Mouse (Mus musculus): Measurements from ENCODE around the gene Defb19. TPM values are rescaled to one million over a fixed set of nuclear protein-coding genes. Genes with fewer than 3 reads are reported as not detected.

The Defb19 gene
- polyA plus RNA-seq (2012; rRNA removed) = 2.3 and 2.9 TPM in 2 replicates

GRCm38 (mm10) chr2:152580107-152580506 lies at the start of gene Defb19:
Gene Defb19 (minus strand): TSS chr2:152580312.
- Histone ChIP-seq H3K4me1 (ENCODE audit: control insufficient read depth, insufficient read depth, low read length) (peaks cover 10% of the 10 kb centered on the region), H3K27ac (ENCODE audit: insufficient read depth, low read depth, low read length) (no peak within 1 kb of the TSS), H3K36me3 (ENCODE audit: control insufficient read depth, insufficient read depth, low read length) (no peaks in the 10 kb centered on the region), H3K4me3 (ENCODE audit: insufficient read depth, low read depth, low read length) (no peak within 1 kb of the TSS), H3K27me3 (replicated peaks; ENCODE audit: control insufficient read depth, insufficient read depth, low read length) (no peaks in the 10 kb centered on the region)
- 62% methylated on average over 7 of the region's 7 CpGs for WGBS
- peak; percentile 31 for DNase-seq
- TF ChIP-seq POLR2A (IDR thresholded peaks at IDR 0.05; ENCODE audit: low read depth, low read length) = no peak
- TF ChIP-seq CTCF (conservative IDR thresholded peaks at IDR 0.05; ENCODE audit: insufficient read depth, insufficient read length, low read depth, low read length) = no peak

- no peaks in the 10 kb centered on the region for H3K36me3 ChIP-seq (ENCODE audit: control insufficient read depth, insufficient read depth, low read length)
- WGBS = 76% methylated on average over 6 of the region's 6 CpGs
- H3K4me1 ChIP-seq (ENCODE audit: control insufficient read depth, insufficient read depth, low read length) = no peaks in the 10 kb centered on the region
- peak overlapping the region; percentile 48 for H3K27ac ChIP-seq (ENCODE audit: insufficient read depth, low read depth, low read length)
- TF ChIP-seq POLR2A (IDR thresholded peaks at IDR 0.05; ENCODE audit: low read depth, low read length) = no peak
- no peak for TF ChIP-seq CTCF (conservative IDR thresholded peaks at IDR 0.05; ENCODE audit: insufficient read depth, insufficient read length, low read depth, low read length)
- H3K27me3 ChIP-seq (replicated peaks; ENCODE audit: control insufficient read depth, insufficient read depth, low read length) = no peaks in the 10 kb centered on the region
- H3K4me3 ChIP-seq (ENCODE audit: insufficient read depth, low read depth, low read length) = peak overlapping the region; percentile 51; the same call in 1 of the 2 replicates
- no peak for DNase-seq
These were observed 49.8 kb upstream of the Defb19 start for GRCm38 (mm10) chr2:152629904-152630303.

GRCm38 (mm10) chr2:152629239-152629638 lies 49.1 kb upstream of the Defb19 start:
- H3K27me3 ChIP-seq (replicated peaks; ENCODE audit: control insufficient read depth, insufficient read depth, low read length) = no peaks in the 10 kb centered on the region
- peak overlapping the region; percentile 13 for H3K27ac ChIP-seq (ENCODE audit: insufficient read depth, low read depth, low read length)
- H3K4me1 ChIP-seq (ENCODE audit: control insufficient read depth, insufficient read depth, low read length) = no peaks in the 10 kb centered on the region
- no peaks in the 10 kb centered on the region for H3K36me3 ChIP-seq (ENCODE audit: control insufficient read depth, insufficient read depth, low read length)
- TF ChIP-seq CTCF (conservative IDR thresholded peaks at IDR 0.05; ENCODE audit: insufficient read depth, insufficient read length, low read depth, low read length) (no peak), POLR2A (IDR thresholded peaks at IDR 0.05; ENCODE audit: low read depth, low read length) (no peak)
- WGBS = 33% methylated on average over 3 of the region's 3 CpGs
- peak overlapping the region; percentile 51; the same call in 1 of the 2 replicates for H3K4me3 ChIP-seq (ENCODE audit: insufficient read depth, low read depth, low read length)
- no peak for DNase-seq

GRCm38 (mm10) chr2:152628066-152628465 lies 48.0 kb upstream of the Defb19 start:
- no peaks in the 10 kb centered on the region for H3K27me3 ChIP-seq (replicated peaks; ENCODE audit: control insufficient read depth, insufficient read depth, low read length)
- peak overlapping the region; percentile 51 for H3K4me3 ChIP-seq (ENCODE audit: insufficient read depth, low read depth, low read length)
- peak; percentile 3 for TF ChIP-seq POLR2A (IDR thresholded peaks at IDR 0.05; ENCODE audit: low read depth, low read length)
- TF ChIP-seq CTCF (conservative IDR thresholded peaks at IDR 0.05; ENCODE audit: insufficient read depth, insufficient read length, low read depth, low read length) = no peak
- H3K4me1 ChIP-seq (ENCODE audit: control insufficient read depth, insufficient read depth, low read length) = no peaks in the 10 kb centered on the region
- H3K27ac ChIP-seq (ENCODE audit: insufficient read depth, low read depth, low read length) = peak overlapping the region; percentile 13
- H3K36me3 ChIP-seq (ENCODE audit: control insufficient read depth, insufficient read depth, low read length) = no peaks in the 10 kb centered on the region
- 43% methylated on average over 17 of the region's 17 CpGs for WGBS
- DNase-seq = peak; percentile 38

GRCm38 (mm10) chr2:152626774-152627591 lies 46.9 kb upstream of the Defb19 start, which contains the start of gene Rem1:
Gene Rem1 (plus strand): TSS chr2:152626951.
- Histone ChIP-seq H3K27me3 (replicated peaks; ENCODE audit: control insufficient read depth, insufficient read depth, low read length) (no peaks in the 10 kb centered on the region), H3K27ac (ENCODE audit: insufficient read depth, low read depth, low read length) (peak within 1 kb of the TSS; percentile 58), H3K4me3 (ENCODE audit: insufficient read depth, low read depth, low read length) (peak within 1 kb of the TSS; percentile 51), H3K36me3 (ENCODE audit: control insufficient read depth, insufficient read depth, low read length) (no peaks in the 10 kb centered on the region), H3K4me1 (ENCODE audit: control insufficient read depth, insufficient read depth, low read length) (no peaks in the 10 kb centered on the region)
- DNase-seq = peak; percentile 48
- TF ChIP-seq CTCF (conservative IDR thresholded peaks at IDR 0.05; ENCODE audit: insufficient read depth, insufficient read length, low read depth, low read length) (no peak), POLR2A (IDR thresholded peaks at IDR 0.05; ENCODE audit: low read depth, low read length) (no peak)
- 2% methylated on average over 57 of the region's 59 CpGs for WGBS

- WGBS = 26% methylated on average over 1 of the region's 1 CpGs
- Histone ChIP-seq H3K36me3 (ENCODE audit: control insufficient read depth, insufficient read depth, low read length) (no peaks in the 10 kb centered on the region), H3K27ac (ENCODE audit: insufficient read depth, low read depth, low read length) (no peak overlapping the region), H3K27me3 (replicated peaks; ENCODE audit: control insufficient read depth, insufficient read depth, low read length) (no peaks in the 10 kb centered on the region), H3K4me3 (ENCODE audit: insufficient read depth, low read depth, low read length) (no peak overlapping the region), H3K4me1 (ENCODE audit: control insufficient read depth, insufficient read depth, low read length) (no peaks in the 10 kb centered on the region)
- DNase-seq = no peak
- no peak for TF ChIP-seq CTCF (conservative IDR thresholded peaks at IDR 0.05; ENCODE audit: insufficient read depth, insufficient read length, low read depth, low read length)
- no peak for TF ChIP-seq POLR2A (IDR thresholded peaks at IDR 0.05; ENCODE audit: low read depth, low read length)
These were observed 45.1 kb upstream of the Defb19 start for GRCm38 (mm10) chr2:152625256-152625655.

- Histone ChIP-seq H3K4me3 (ENCODE audit: insufficient read depth, low read depth, low read length) (no peak overlapping the region), H3K27ac (ENCODE audit: insufficient read depth, low read depth, low read length) (no peak overlapping the region), H3K4me1 (ENCODE audit: control insufficient read depth, insufficient read depth, low read length) (no peaks in the 10 kb centered on the region), H3K36me3 (ENCODE audit: control insufficient read depth, insufficient read depth, low read length) (no peaks in the 10 kb centered on the region), H3K27me3 (replicated peaks; ENCODE audit: control insufficient read depth, insufficient read depth, low read length) (no peaks in the 10 kb centered on the region)
- TF ChIP-seq POLR2A (IDR thresholded peaks at IDR 0.05; ENCODE audit: low read depth, low read length) = no peak
- no peak for TF ChIP-seq CTCF (conservative IDR thresholded peaks at IDR 0.05; ENCODE audit: insufficient read depth, insufficient read length, low read depth, low read length)
- no peak for DNase-seq
- 86% methylated on average over 2 of the region's 2 CpGs for WGBS
These were observed 44.5 kb upstream of the Defb19 start for GRCm38 (mm10) chr2:152624566-152624965.

Measured in kidney, adult 2 months (tissue).